Mouse (Mus musculus): ENCODE data around the gene Krtap16-1. TPM values are rescaled to one million over a fixed set of nuclear protein-coding genes. Genes with fewer than 3 reads are reported as not detected.

Krtap16-1 gene
- not detected for total RNA-seq (2023)

GRCm38 (mm10) chr11:99986180-99986647 is at the start of gene Krtap16-1:
Gene Krtap16-1 (minus strand): TSS chr11:99986597.

GRCm38 (mm10) chr11:100029768-100030167 is 43.4 kb upstream of the Krtap16-1 start, which contains the start of gene Krt33b:
Gene Krt33b (minus strand): TSS chr11:100029868.

GRCm38 (mm10) chr11:100016112-100016511 is 29.7 kb upstream of the Krtap16-1 start, which contains the start of gene Krt33a:
Gene Krt33a (minus strand): TSS chr11:100016212.

DNA sequence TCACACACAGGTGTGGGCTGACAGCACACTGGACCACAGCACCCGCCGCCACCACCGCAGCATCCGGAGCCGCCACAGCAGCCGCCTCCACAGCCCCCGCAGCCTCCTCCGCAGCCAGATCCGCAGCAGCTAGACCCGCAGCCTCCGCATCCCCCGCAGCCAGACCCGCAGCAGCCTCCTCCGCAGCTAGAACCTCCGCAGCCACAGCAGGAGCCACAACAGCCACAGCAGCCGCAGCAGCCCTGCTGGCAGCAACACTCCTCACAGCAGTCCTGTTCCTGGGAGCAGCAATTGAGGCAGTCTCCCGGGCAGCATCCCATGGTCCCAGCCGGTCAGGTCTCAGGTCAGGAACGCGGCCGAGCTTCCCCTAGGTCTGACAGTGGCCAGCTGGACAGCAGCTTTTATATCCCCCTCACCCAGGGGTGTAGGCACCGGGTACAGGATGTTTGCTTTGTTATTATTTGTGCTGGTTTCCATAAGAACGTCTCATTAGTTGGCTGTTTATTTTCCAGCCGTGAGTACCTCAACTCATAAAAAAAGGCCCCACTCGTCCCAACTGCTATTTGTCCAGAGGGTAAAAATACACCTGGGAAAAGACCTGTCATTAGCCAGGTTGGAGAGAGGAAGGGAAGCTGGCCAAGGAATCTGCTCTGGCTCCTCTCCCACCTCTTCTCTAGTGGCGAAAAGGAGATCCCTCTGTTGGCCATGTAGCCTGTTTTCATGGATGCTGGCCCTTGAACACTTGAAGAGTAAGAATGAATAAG is 7.4 kb upstream of the Krtap16-1 start, which contains the start of gene Krtap17-1:
Krtap17-1 (minus strand) TSS at position 375 of the 764 bp plus-strand sequence.

GRCm38 (mm10) chr11:99978953-99979352 is 7.4 kb downstream of the Krtap16-1 start, which contains the start of gene Krtap29-1:
Gene Krtap29-1 (minus strand): TSS chr11:99979053.

DNA sequence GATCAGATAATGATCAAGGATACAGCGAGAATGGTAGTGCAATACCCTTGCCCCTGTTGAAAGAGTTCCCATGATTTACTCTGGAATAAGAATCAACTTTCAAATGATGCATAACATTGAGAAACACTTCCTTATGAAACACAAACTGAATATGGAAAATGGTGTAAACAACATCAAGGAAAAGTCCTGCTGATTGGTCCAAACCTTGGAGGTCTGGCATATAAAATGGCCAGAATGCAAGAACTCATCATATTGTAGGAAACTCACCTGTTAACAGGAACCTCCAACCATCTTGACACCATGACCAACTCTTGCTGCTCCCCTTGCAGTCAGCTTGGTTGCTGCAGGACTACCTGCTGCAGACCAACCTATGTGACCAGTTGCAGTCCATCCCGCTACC is 38.2 kb downstream of the Krtap16-1 start, which contains the start of gene Krtap9-5:
Krtap9-5 (plus strand) TSS at position 301 of the 400 bp plus-strand sequence.

GRCm38 (mm10) chr11:99935991-99936390 is 50.4 kb downstream of the Krtap16-1 start, which contains the start of gene Krtap31-2:
Gene Krtap31-2 (plus strand): TSS chr11:99936291.

Other genes starting within 250 kb of the Krtap16-1 start
- not detected for gene Gm11595, start 213.7 kb downstream of the Krtap16-1 start, total RNA-seq (2023)
- not detected for gene Krtap4-8, start 205.9 kb downstream of the Krtap16-1 start, total RNA-seq (2023)
- gene Krtap4-9, start 201.4 kb downstream of the Krtap16-1 start, total RNA-seq (2023), result not detected
- not detected for gene Gm11596, start 193.1 kb downstream of the Krtap16-1 start, total RNA-seq (2023)
- gene Gm11569, start 187.7 kb downstream of the Krtap16-1 start, total RNA-seq (2023), result not detected
- not detected for gene Gm11554, start 182.2 kb downstream of the Krtap16-1 start, total RNA-seq (2023)
- gene Krtap4-13, start 176.7 kb downstream of the Krtap16-1 start, total RNA-seq (2023), result not detected
- not detected for gene Gm11564, start 170.9 kb downstream of the Krtap16-1 start, total RNA-seq (2023)
- not detected for gene 2300003K06Rik, start 148.5 kb downstream of the Krtap16-1 start, total RNA-seq (2023)
- not detected for gene Krtap4-16, start 135.0 kb downstream of the Krtap16-1 start, total RNA-seq (2023)
- gene Gm11568, start 128.7 kb downstream of the Krtap16-1 start, total RNA-seq (2023), result not detected
- not detected for gene Gm11559, start 122.1 kb downstream of the Krtap16-1 start, total RNA-seq (2023)
- gene Krtap9-1, start 113.2 kb downstream of the Krtap16-1 start, total RNA-seq (2023), result not detected
- gene Gm11567, start 107.4 kb downstream of the Krtap16-1 start, total RNA-seq (2023), result not detected
- gene Krtap31-1, start 78.7 kb downstream of the Krtap16-1 start, total RNA-seq (2023), result not detected
- gene Gm11565, start 71.8 kb downstream of the Krtap16-1 start, total RNA-seq (2023), result not detected
- not detected for gene Krtap31-2, start 50.3 kb downstream of the Krtap16-1 start, total RNA-seq (2023)
- not detected for gene Krtap9-5, start 38.1 kb downstream of the Krtap16-1 start, total RNA-seq (2023)
- gene Krtap29-1, start 7.5 kb downstream of the Krtap16-1 start, total RNA-seq (2023), result not detected
- not detected for gene Krtap17-1, start 7.4 kb upstream of the Krtap16-1 start, total RNA-seq (2023)
- not detected for gene Krt33a, start 29.6 kb upstream of the Krtap16-1 start, total RNA-seq (2023)
- not detected for gene Krt33b, start 43.3 kb upstream of the Krtap16-1 start, total RNA-seq (2023)
- gene Krt34, start 55.0 kb upstream of the Krtap16-1 start, total RNA-seq (2023), result not detected
- not detected for gene Krt31, start 64.0 kb upstream of the Krtap16-1 start, total RNA-seq (2023)
- not detected for gene Krt32, start 101.6 kb upstream of the Krtap16-1 start, total RNA-seq (2023)
- not detected for gene Krt35, start 109.6 kb upstream of the Krtap16-1 start, total RNA-seq (2023)
- gene Krt36, start 119.0 kb upstream of the Krtap16-1 start, total RNA-seq (2023), result not detected
- gene Krt13, start 135.0 kb upstream of the Krtap16-1 start, total RNA-seq (2023), result not detected
- not detected for gene Krt15, start 149.3 kb upstream of the Krtap16-1 start, total RNA-seq (2023)
- not detected for gene Krt19, start 162.1 kb upstream of the Krtap16-1 start, total RNA-seq (2023)
- not detected for gene Krt9, start 206.6 kb upstream of the Krtap16-1 start, total RNA-seq (2023)
- not detected for gene Krt14, start 221.0 kb upstream of the Krtap16-1 start, total RNA-seq (2023)

Measured in neutrophil, adult 83 days (primary cell).